Mouse (Mus musculus) ovary, postnatal 36 days (tissue): ENCODE data around the gene Smg9.

ENCODE experiments used
- DNase-seq: peaks from one replicate; pipeline ENCODE4 v3.0.0; 2022; ENCODE audit warnings: low spot score, mixed read lengths

Gene Smg9

GRCm38 (mm10) chr7:24445266-24445926 is 46.0 kb downstream of the Smg9 start:
- no peak for DNase-seq

GRCm38 (mm10) chr7:24446697-24447340 is 47.4 kb downstream of the Smg9 start:
- DNase-seq: no peak

GRCm38 (mm10) chr7:24448782-24449517 is 49.5 kb downstream of the Smg9 start:
- DNase-seq: no peak

GRCm38 (mm10) chr7:24450585-24451017 is 51.2 kb downstream of the Smg9 start:
- DNase-seq: no peak

GRCm38 (mm10) chr7:24451855-24452311 is 52.5 kb downstream of the Smg9 start, which contains the start of gene Irgc1:
Irgc1 (minus strand) TSS chr7:24452297.
- no peak for DNase-seq

- no peak for DNase-seq
Observed at GRCm38 (mm10) chr7:24454199-24454598, 54.8 kb downstream of the Smg9 start.

- DNase-seq: no peak
Observed at GRCm38 (mm10) chr7:24455726-24456125, 56.3 kb downstream of the Smg9 start.

GRCm38 (mm10) chr7:24457726-24458370 is 58.4 kb downstream of the Smg9 start:
- no peak for DNase-seq

- DNase-seq: no peak
Observed at GRCm38 (mm10) chr7:24459440-24459839, 60.0 kb downstream of the Smg9 start.

GRCm38 (mm10) chr7:24459843-24460242 is 60.4 kb downstream of the Smg9 start:
- no peak for DNase-seq

GRCm38 (mm10) chr7:24461376-24462051 is 62.1 kb downstream of the Smg9 start:
- no peak for DNase-seq

GRCm38 (mm10) chr7:24462388-24463319 is 63.2 kb downstream of the Smg9 start, which contains the start of gene Plaur:
Plaur (plus strand) TSS chr7:24462484.
- no peak for DNase-seq

- no peak for DNase-seq
Observed at GRCm38 (mm10) chr7:24466835-24467234, 67.4 kb downstream of the Smg9 start.

GRCm38 (mm10) chr7:24467886-24468285 is 68.5 kb downstream of the Smg9 start:
- DNase-seq: no peak

GRCm38 (mm10) chr7:24469126-24469525 is 69.7 kb downstream of the Smg9 start:
- no peak for DNase-seq

GRCm38 (mm10) chr7:24470356-24470755 is 70.9 kb downstream of the Smg9 start:
- DNase-seq: no peak
